Mouse (Mus musculus) left cerebral cortex, adult 2 months (tissue): ENCODE measurements around the gene Lrrc52. TPM values are rescaled to one million over a fixed set of nuclear protein-coding genes. Genes with fewer than 3 reads are reported as not detected.

ENCODE experiments used
- DNase-seq, 2 experiments: peaks; one replicate each; pipeline ENCODE4 v3.0.0; 2021 to 2022; ENCODE audit warnings: low spot score in 2 of 2, mixed read lengths in 1 of 2; ENCODE audit errors: extremely low spot score in 1 of 2
- H3K27ac ChIP-seq: fragments of 200-600 bp; 2 replicates; pipeline ENCODE4 v1.8.1; 2022
- H3K4me3 ChIP-seq: fragments of 200-600 bp; 2 replicates; pipeline ENCODE4 v1.8.1; 2022
- CTCF ChIP-seq: fragments of 200-600 bp; IDR thresholded peaks from 2 replicates; pipeline ENCODE4 v1.8.1; 2022; ENCODE audit warnings: antibody characterized with exemption, mild to moderate bottlenecking, moderate library complexity
- intact Hi-C: fragments of 180-260 bp; cut with DNase I; formaldehyde crosslinking; loops from one replicate; pipeline ENCODE4 v1.15.1; 2025
- total RNA-seq, 2 experiments: library from RNA; stranded (reverse); gene quantifications; 2 replicates each; pipeline ENCODE4 v1.2.3; 2021

Lrrc52 gene
- total RNA-seq, 2 experiments from 2014 or later, result not detected

DNA sequence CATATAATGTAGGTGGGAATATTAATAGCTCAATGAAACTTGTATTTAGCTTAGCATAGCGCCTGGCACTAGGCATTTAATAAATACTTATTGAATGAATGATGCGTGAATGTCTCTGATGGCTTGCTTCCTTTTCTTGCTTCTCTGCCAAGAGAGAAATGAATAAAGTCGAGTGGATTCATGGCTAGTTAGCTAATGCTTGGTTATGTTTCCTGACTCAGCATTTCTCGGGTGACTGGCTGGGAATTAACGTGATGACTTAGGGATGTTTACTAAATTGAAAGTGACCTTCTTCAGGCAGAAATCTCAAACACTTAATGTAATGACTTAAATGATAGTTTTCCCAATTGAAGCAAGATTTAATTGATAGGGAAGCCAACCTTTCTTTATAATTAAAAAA is 1.3 kb upstream of the Lrrc52 start:
- no peak for DNase-seq
- no peak for TF ChIP-seq CTCF
- Histone ChIP-seq H3K27ac (no peak overlapping the region), H3K4me3 (no peak overlapping the region)
- intact Hi-C loops, result no loop called here

DNA sequence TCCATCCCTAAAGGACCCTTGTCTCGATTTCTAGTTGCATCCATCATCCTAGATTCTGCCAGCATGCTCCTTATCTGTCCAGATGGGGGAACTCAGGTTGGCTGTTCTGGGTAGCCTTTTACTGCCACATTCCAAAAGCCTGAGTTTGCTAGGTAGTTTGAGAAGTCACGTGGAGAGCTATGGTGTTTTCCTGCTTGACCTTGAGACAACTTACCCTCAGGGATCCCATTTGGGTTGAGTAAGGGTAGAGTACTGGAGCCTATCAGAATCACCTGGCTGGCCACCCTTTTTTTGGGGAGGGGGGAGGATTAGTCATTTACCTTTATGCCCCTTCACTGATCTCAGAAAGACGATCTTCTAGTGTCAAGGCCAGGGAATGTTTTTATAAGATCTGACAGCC is 9.3 kb downstream of the Lrrc52 start:
- no peak for DNase-seq
- intact Hi-C loops, result no loop called here
- no peak overlapping the region for H3K27ac ChIP-seq
- TF ChIP-seq CTCF, result no peak
- no peak overlapping the region for H3K4me3 ChIP-seq

DNA sequence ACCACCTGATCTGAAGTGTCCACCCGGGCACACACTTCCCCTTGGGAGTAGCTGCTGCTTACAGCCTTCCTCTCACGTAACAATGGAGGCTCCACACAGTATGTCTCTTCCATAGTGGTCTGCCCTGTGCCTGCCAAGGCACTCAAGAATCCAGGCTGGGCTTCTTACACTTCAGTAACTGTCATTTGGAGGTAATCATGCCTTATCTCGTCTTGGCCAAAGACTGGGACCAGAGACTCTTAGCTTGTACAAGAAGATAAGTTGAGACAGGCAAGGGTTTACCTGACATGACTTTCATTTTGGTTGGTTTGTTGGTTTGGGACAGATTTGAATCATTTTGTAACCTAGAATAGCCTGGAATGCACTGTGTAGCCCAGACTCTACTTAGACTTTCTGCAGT is 13.5 kb downstream of the Lrrc52 start:
- DNase-seq, result no peak
- TF ChIP-seq CTCF, result no peak
- Histone ChIP-seq H3K27ac (no peak overlapping the region), H3K4me3 (no peak overlapping the region)
- intact Hi-C loops, result no loop called here

DNA sequence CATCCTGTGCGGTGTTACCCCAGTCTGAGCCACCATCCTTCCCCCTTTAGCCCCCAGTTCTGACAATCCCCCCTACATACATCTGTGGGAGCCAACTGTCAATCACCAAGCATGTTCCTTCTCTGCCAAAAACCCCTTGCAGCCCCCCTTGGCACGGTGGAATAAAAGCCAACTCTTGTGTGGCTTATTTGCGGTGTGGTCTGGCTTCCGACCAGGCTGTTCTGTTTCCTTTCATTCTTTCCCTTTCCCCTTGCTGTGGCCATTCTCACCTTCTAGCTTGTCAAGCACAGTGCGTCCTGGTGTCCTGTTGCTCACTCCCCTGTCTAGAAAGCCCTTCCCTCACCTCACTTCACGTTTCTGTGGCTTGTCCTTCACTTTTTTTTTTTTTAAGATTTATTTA is 14.1 kb downstream of the Lrrc52 start:
- DNase-seq, result no peak
- intact Hi-C loops, result no loop called here
- H3K4me3 ChIP-seq, result no peak overlapping the region
- no peak for TF ChIP-seq CTCF
- H3K27ac ChIP-seq, result no peak overlapping the region

DNA sequence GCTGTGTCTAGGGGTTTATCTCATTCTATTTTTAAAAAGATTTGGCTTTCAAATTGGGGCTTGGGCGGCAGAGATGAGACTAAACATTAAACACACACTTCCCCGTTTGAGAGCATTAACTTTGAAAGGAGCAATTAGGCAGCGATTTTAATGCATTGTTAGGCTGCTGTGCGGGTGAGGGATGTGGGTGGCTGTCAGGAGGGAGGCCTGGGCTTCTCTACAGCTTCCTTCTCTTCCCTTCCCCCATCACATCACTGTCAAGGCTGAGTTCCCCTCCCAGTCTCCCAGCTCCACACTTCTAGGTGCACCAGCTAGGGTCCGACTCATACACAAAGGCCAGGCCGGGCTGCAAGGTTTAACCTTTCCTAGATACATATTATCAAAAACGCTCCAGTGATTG is 18.0 kb downstream of the Lrrc52 start:
- no peak for DNase-seq
- intact Hi-C loops, result no loop called here
- Histone ChIP-seq H3K27ac (no peak overlapping the region), H3K4me3 (no peak overlapping the region)
- no peak for TF ChIP-seq CTCF

DNA sequence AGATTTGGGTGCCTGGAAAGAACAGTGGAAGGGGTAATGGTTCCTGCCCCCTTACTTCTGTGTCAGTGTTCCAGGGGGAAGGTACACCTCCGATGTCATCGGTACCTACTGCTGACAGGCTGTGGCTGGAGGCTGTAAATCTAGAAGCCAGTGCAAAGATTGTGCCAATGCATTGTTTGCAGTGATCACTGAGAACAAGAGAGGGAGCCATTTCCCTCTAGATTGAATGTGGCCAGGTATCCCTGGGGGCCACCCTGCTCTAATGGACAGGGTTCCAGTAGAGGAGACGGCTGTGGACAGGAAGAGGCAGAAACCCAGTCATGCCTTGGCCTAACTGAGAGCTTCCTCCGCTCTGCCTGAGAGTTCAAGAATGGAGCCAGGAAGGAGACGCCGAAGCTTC is 18.5 kb downstream of the Lrrc52 start:
- intact Hi-C loops, result no loop called here
- H3K27ac ChIP-seq, result no peak overlapping the region

DNA sequence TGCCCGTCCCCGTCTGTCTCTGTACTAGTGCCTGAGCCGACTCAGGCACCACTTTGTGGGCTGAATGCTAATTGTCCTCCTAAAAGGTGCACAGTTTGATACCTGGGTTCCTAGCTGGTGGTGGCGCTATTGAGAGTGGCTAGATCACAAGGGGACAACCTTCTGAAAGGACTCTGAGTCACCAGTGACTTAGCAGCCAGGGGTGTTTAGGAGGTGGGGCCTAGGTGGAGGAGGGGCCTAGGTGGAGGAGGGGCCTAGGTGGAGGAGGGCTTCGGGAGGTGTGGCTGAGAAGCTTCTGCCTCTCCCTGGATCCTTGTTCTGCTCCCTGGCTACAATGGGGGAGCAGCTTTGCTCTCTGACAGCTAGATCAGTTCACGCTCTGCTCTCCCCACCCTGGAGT is 20.1 kb downstream of the Lrrc52 start:
- H3K4me3 ChIP-seq, result no peak overlapping the region
- no peak for TF ChIP-seq CTCF
- no peak overlapping the region for H3K27ac ChIP-seq
- no peak for DNase-seq
- intact Hi-C loops, result no loop called here

More for the DNA sequence above, 18.5 kb downstream of the Lrrc52 start:
- peak; percentile 29 for TF ChIP-seq CTCF
- H3K4me3 ChIP-seq, result no peak overlapping the region
- no peak for DNase-seq

DNA sequence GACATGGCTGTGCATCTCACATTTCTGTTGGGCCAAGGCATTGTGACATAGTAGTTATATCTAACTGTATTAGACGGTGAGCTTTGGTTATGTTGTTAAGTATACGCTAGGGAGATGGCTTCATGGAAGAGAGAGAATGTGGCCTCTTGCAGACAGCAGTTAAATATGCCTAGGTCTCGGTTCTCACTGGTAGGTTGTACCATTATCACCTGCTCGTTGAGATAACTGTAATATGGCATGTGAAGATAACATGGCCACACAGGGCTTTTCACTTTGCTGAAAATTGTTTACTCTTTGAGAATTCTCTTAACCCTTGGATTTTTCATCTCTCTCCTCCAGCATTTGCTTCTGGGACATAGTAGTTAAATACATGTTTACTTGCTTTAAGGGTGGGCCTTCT is 21.4 kb downstream of the Lrrc52 start:
- TF ChIP-seq CTCF, result no peak
- H3K4me3 ChIP-seq, result no peak overlapping the region
- DNase-seq, result no peak
- intact Hi-C loops, result no loop called here
- H3K27ac ChIP-seq, result no peak overlapping the region

DNA sequence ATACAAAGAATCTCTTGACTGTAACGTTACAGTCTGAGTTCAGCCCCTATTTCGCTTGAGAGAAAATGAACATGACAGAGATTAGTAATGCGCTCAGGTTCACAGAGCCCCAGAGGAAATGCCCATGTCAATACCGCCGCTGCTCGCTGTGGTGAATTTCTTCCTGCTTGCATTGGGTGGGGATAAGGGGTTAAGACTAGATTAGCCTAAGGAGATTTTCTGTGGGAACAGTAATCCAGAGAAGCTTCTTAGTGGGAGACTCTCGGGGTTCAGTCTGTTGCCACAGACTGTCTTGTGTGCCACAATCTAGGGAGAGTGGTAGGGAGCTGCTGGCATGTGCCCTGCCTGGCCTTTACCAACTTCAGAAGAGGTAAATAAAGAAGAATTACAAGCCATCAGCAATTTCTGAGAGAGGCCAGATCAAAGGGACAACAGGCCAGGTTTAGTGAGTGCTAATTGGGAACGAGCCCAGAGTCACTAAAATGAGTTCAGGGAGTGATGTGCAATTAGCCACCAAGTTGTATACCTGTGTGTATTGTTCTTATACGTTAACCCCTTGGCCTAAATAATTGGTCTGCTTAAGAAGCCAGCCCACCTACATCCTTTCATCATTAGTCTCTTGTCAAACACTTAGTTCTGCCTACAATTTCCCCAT is 28.2 kb downstream of the Lrrc52 start:
- TF ChIP-seq CTCF, result no peak

DNA sequence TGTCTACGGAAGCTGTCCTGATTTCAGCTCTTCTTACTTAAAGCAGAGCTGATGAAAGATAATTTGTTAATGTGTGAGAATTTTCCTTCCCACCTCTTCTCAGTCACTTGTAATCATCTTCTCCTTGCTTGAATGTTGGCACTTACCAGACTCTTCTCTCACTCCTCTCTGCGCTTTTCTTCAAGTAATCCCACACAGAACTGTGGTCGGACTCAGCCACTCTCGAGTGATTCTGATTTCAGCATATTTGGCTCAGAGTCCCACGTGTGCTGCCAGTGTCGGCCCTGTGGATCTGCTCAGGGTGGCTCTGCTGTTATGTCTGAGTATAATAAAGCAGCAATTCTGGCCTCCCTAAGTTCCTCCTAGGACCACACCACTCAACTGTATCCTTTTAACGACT is 29.5 kb downstream of the Lrrc52 start:
- intact Hi-C loops, result no loop called here
- DNase-seq, result no peak

More for the DNA sequence above, 28.2 kb downstream of the Lrrc52 start:
- DNase-seq, result no peak
- Histone ChIP-seq H3K27ac (no peak overlapping the region), H3K4me3 (no peak overlapping the region)
- intact Hi-C loops, result no loop called here

DNA sequence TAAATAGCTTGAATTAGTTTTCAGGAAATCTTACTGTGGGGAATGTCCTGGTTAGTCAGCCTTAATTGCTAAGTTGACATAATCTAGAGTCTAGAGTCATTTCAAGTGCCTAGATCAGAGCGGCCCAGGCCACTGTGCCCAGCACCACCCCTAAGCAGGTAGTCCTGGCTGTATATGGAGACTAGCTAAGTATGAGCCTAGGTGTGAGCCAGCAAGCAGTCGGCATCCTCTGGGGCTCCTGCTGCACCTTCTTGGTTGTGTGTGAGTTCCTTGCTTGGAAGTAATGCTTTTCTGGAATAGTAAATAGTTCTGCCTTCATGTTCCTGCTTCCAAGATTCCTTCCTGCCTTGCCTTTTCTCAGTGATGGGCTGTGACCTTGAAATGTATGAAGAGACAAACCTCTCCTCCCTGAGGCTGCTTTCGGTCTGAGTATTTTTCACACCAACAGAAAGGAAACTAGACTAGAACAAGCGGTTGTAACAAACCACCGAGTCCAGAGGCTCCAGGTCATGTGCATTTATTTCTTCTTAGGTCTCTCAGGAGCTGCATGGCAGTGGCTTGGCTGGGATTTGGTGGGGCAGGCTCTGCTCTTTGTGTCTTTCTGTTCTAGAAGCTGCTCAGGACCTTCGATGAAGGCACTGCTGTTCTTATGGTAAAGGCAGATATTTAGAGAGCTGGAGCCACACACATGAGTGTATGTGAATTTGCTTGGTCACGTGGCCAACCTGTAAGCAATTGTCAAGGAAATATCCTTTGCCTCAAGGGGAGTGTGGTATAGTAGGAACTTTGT is 30.2 kb downstream of the Lrrc52 start:
- H3K27ac ChIP-seq, result no peak overlapping the region
- H3K4me3 ChIP-seq, result no peak overlapping the region
- no peak for DNase-seq
- intact Hi-C loops, result no loop called here
- TF ChIP-seq CTCF, result no peak

More for the DNA sequence above, 29.5 kb downstream of the Lrrc52 start:
- no peak for TF ChIP-seq CTCF
- Histone ChIP-seq H3K4me3 (no peak overlapping the region), H3K27ac (no peak overlapping the region)

DNA sequence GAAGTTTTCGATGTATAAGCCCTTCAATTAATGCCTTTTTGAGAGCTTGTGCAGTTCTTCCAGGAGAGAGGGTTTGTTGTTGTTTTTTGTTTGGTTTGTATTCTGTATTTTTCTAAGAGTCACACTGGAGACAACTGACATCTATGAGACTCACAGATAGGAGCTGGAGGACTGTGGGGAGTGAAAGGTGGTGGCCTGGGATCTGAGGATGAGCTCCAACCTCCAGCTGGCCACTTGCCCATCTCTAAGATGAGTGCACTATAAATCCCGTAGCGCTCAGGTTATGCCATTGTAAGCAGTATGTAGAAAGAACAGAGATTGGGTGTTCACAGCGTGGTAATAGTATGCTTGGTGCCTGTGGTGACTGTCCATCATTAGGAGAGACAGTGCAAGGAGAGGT is 31.6 kb downstream of the Lrrc52 start:
- Histone ChIP-seq H3K4me3 (no peak overlapping the region), H3K27ac (no peak overlapping the region)
- DNase-seq, result no peak
- TF ChIP-seq CTCF, result no peak
- intact Hi-C loops, result no loop called here
